10 mouse cellular contexts compared by ENCODE assay signal in the genomic region with DNA sequence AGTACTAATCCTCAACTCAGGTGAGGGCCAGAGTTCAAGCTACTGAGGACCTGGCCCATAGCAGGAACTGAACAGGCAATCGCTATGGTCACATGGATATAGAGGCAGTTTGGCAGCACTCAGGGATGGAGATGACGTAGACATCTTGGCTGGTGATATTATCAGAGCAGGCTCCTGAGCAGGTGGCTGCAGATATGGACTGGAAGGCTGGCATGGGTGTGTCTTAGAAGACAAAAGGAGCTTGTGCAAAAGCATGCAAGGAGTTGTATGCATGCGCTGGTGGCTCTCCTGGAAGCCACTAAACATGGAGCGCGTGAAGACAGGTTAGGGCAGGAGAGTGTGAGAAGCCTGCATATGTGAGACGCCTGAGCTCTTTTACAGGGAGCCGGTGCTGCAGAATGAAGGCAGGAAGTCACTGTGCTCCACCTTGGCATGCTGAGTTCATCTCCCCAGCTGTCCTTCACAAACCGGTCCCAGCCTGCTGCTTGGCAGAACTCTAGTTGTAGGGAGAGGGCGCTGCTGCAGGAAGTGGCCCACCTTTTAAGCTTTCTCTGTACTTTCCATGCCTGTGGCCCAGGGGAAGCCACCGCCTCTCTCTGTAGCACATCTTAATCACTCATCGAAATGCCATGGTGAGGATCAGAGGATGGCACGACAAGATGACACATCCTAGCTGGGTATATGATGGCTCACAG. TPM values are rescaled to one million over a fixed set of nuclear protein-coding genes. Genes with fewer than 3 reads are reported as not detected.
DNase-seq lines count a peak whose midpoint lies in the region; ATAC-seq lines count a peak whose summit lies in the region.
"Had no signal": no experiment of that assay in that cellular context is flagged by ENCODE, and none has a peak within 500 bp of the region (broad histone marks: within the 10 kb centered on the region; RNA-seq: fewer than 3 reads in every experiment).

No protein-coding gene starts in this region.

- H3K4me1 ChIP-seq in intestine, embryonic 16.5 days (ENCODE audit: control insufficient read depth, insufficient read depth, low read length): peaks cover 43% of the 10 kb centered on the region
- peaks cover 30% of the 10 kb centered on the region for H3K4me1 ChIP-seq in intestine, embryonic 15.5 days (replicated peaks)

- no peak for ATAC-seq in intestine, embryonic 16.5 days
- no peak for ATAC-seq in intestine, embryonic 15.5 days
- no peak for ATAC-seq in frontal cortex, adult (ENCODE audit: low TSS enrichment)

- H3K4me3 ChIP-seq in intestine, embryonic 16.5 days (ENCODE audit: low read length): no peak overlapping the region
- H3K4me3 ChIP-seq in intestine, embryonic 15.5 days (replicated peaks): no peak overlapping the region

- H3K27me3 ChIP-seq in intestine, embryonic 16.5 days (replicated peaks; ENCODE audit: control insufficient read depth, insufficient read depth, low read length): no peaks in the 10 kb centered on the region
- H3K27me3 ChIP-seq in intestine, embryonic 15.5 days (replicated peaks): no peaks in the 10 kb centered on the region

- no peaks in the 10 kb centered on the region for H3K9me3 ChIP-seq in intestine, embryonic 16.5 days (ENCODE audit: control insufficient read depth, low read length)
- no peaks in the 10 kb centered on the region for H3K9me3 ChIP-seq in intestine, embryonic 15.5 days

- 71% methylated on average over 12 of the region's 12 CpGs for WGBS in intestine, embryonic 16.5 days
- WGBS in intestine, embryonic 15.5 days: 76% methylated on average over 12 of the region's 12 CpGs

- DNase-seq in CD8-positive naive resting alpha-beta T cell, adult 2 months (ENCODE audit: low read depth in 2 of 2, low spot score in 2 of 2): peak; percentile 56 to 63
- DNase-seq in cerebellum, adult 9-10 months: peak; percentile 83
- peak; percentile 78 for DNase-seq in naive thymus-derived CD4-positive, alpha-beta T cell, adult 2 months (ENCODE audit: low read depth)
- no peak for DNase-seq in frontal cortex, postnatal 14 days (ENCODE audit: low spot score in 2 of 2)
- DNase-seq in embryo, embryonic 10.5 days (ENCODE audit: low spot score): no peak

- no peaks in the 10 kb centered on the region for H3K36me3 ChIP-seq in intestine, embryonic 16.5 days (ENCODE audit: control insufficient read depth, insufficient read depth, low read length)
- no peaks in the 10 kb centered on the region for H3K36me3 ChIP-seq in intestine, embryonic 15.5 days
- H3K36me3 ChIP-seq: G1E had no signal

- H3K9ac ChIP-seq in intestine, embryonic 16.5 days (ENCODE audit: low read depth, low read length): no peak overlapping the region
- H3K9ac ChIP-seq in intestine, embryonic 15.5 days: no peak overlapping the region
- H3K9ac ChIP-seq: liver, embryonic 14.5 days had no signal

- H3K4me2 ChIP-seq in intestine, embryonic 16.5 days (ENCODE audit: low read depth, low read length): no peak overlapping the region
- no peak overlapping the region for H3K4me2 ChIP-seq in intestine, embryonic 15.5 days (replicated peaks)

- H3K27ac ChIP-seq in intestine, embryonic 16.5 days (ENCODE audit: low read length): peak overlapping the region; percentile 12; the same call in 1 of the 2 replicates
- no peak overlapping the region for H3K27ac ChIP-seq in intestine, embryonic 15.5 days
- H3K27ac ChIP-seq: liver, embryonic 14.5 days had no signal

RNA-seq across cellular contexts. Expression of gene Zmiz1, which starts 4.8 kb away (rescaled TPM):
- 21.2 and 22.3 TPM in 2 replicates for polyA plus RNA-seq in intestine, embryonic 16.5 days (2015; fragmentation: Nextera tagmentation; extraction: Ambion mirVana)
- polyA plus RNA-seq in intestine, embryonic 15.5 days (2015; fragmentation: Nextera tagmentation; extraction: Ambion mirVana): 26.3 and 28.0 TPM in 2 replicates

Comparison
In these comparisons a context has a peak if more than half of its experiments do, and no peak if none do; other contexts are left out.
1. DNase-seq: peak in CD8-positive naive resting alpha-beta T cell, adult 2 months (2 of 2), cerebellum, adult 9-10 months (single experiment) and naive thymus-derived CD4-positive, alpha-beta T cell, adult 2 months (single experiment); none in frontal cortex, postnatal 14 days (0 of 2) and embryo, embryonic 10.5 days (single experiment).